Mouse (Mus musculus): ENCODE data around the gene Nfkbid.
"Not testable (repeated sequence)": the region's sequence is repeated elsewhere in the genome, so short reads cannot be mapped to it uniquely, and the experiment has no call there.

Gene Nfkbid

GRCm38 (mm10) chr7:30464816-30465300, 43.3 kb downstream of the Nfkbid start:
- DNase-seq (ENCODE audit: low read depth, low spot score): no peak

GRCm38 (mm10) chr7:30472411-30472810, 50.9 kb downstream of the Nfkbid start:
- no peak for DNase-seq (ENCODE audit: low read depth, low spot score)

GRCm38 (mm10) chr7:30474999-30475398, 53.5 kb downstream of the Nfkbid start:
- no peak for DNase-seq (ENCODE audit: low read depth, low spot score)

GRCm38 (mm10) chr7:30476136-30476535, 54.6 kb downstream of the Nfkbid start:
- not testable (repeated sequence) for DNase-seq (ENCODE audit: low read depth, low spot score)

- DNase-seq (ENCODE audit: low read depth, low spot score): no peak
Measured at GRCm38 (mm10) chr7:30477415-30478381, 56.2 kb downstream of the Nfkbid start.

All from skeletal muscle tissue, adult 2 months (tissue).